Mouse (Mus musculus): ENCODE measurements around the gene Ralgps2.

DNA sequence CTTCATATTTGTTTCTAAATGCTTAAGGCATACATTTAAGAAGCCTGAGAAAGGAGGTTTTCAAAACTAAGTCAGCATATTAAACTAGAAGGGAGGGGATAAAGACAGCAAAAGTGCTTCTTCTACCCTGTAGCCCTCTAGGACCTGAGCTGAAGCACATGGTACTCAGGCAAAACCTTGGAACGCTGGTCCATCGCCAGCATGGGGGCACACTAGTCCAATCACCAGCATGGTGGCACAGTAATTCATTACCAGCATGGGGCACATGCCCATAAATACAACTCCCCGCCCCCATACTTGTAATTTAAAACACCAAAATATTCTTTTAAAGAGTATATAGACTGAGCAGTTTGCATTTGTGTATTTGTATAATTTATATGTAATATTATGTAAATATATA lies 23.1 kb downstream of the Ralgps2 start:
- TF ChIP-seq POLR2A (IDR thresholded peaks at IDR 0.05; ENCODE audit: control insufficient read depth, low read depth, low read length) = no peak
- TF ChIP-seq CTCF (IDR thresholded peaks at IDR 0.05; ENCODE audit: control insufficient read depth, insufficient read depth, insufficient replicate concordance, low read depth, low read length) = no peak
